Mouse (Mus musculus): ENCODE measurements around the gene Zmynd15. TPM values are rescaled to one million over a fixed set of nuclear protein-coding genes. Genes with fewer than 3 reads are reported as not detected.

Gene Zmynd15
- polyA plus RNA-seq, 1 experiment, result 8.7 TPM

GRCm38 (mm10) chr11:70489684-70490083 is 30.5 kb downstream of the Zmynd15 start:
- 67% methylated on average over 6 of the region's 6 CpGs for WGBS
- Histone ChIP-seq H3K4me1 (ENCODE audit: control insufficient read depth, insufficient read depth, low read length) (no peaks in the 10 kb centered on the region), H3K4me3 (replicated peaks; ENCODE audit: extremely low read depth, low read depth, low read length) (no peak overlapping the region)
- DNase-seq, result no peak
- TF ChIP-seq POLR2A (IDR thresholded peaks at IDR 0.05; ENCODE audit: borderline replicate concordance, extremely low read depth, low read depth, low read length) (no peak), CTCF (IDR thresholded peaks at IDR 0.05; ENCODE audit: insufficient read depth, low read length) (no peak)

GRCm38 (mm10) chr11:70499566-70500475 is 40.6 kb downstream of the Zmynd15 start:
- no peaks in the 10 kb centered on the region for H3K4me1 ChIP-seq (ENCODE audit: control insufficient read depth, insufficient read depth, low read length)
- 57% methylated on average over 14 of the region's 14 CpGs for WGBS
- TF ChIP-seq POLR2A (IDR thresholded peaks at IDR 0.05; ENCODE audit: borderline replicate concordance, extremely low read depth, low read depth, low read length), result no peak
- peak; percentile 12; the same call in 1 of the 2 replicates for TF ChIP-seq CTCF (IDR thresholded peaks at IDR 0.05; ENCODE audit: insufficient read depth, low read length)
- H3K4me3 ChIP-seq (replicated peaks; ENCODE audit: extremely low read depth, low read depth, low read length), result no peak overlapping the region
- DNase-seq, result no peak

GRCm38 (mm10) chr11:70500476-70500812 is 41.2 kb downstream of the Zmynd15 start:
- H3K4me1 ChIP-seq (ENCODE audit: control insufficient read depth, insufficient read depth, low read length), result no peaks in the 10 kb centered on the region
- TF ChIP-seq CTCF (IDR thresholded peaks at IDR 0.05; ENCODE audit: insufficient read depth, low read length) (no peak), POLR2A (IDR thresholded peaks at IDR 0.05; ENCODE audit: borderline replicate concordance, extremely low read depth, low read depth, low read length) (no peak)
- no peak for DNase-seq
- H3K4me3 ChIP-seq (replicated peaks; ENCODE audit: extremely low read depth, low read depth, low read length), result no peak overlapping the region
- 75% methylated on average over 1 of the region's 1 CpGs for WGBS

DNA sequence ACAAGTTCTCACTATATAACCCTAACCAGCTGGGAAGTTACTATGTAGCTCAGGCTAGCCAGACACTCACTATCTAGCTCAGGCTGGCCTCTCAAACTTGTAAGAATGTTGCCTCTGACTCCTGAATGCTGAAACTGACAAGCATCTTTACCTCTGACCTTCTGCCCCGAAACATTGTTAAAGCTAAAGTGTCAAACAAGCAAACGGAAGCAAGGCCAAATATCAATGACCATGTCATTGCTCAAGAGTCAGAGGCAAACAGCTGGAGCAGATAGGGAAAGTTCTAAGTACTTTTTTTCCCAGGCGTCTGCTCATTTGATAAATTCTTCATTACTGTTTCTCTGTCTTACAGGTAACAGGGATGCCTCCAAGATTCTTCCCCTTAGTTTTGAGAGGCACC is 42.8 kb downstream of the Zmynd15 start:
- DNase-seq, result no peak
- TF ChIP-seq POLR2A (IDR thresholded peaks at IDR 0.05; ENCODE audit: borderline replicate concordance, extremely low read depth, low read depth, low read length) (no peak), CTCF (IDR thresholded peaks at IDR 0.05; ENCODE audit: insufficient read depth, low read length) (no peak)
- H3K4me3 ChIP-seq (replicated peaks; ENCODE audit: extremely low read depth, low read depth, low read length), result no peak overlapping the region
- peaks cover 2% of the 10 kb centered on the region; the same call in 1 of the 2 replicates for H3K4me1 ChIP-seq (ENCODE audit: control insufficient read depth, insufficient read depth, low read length)
- WGBS, result 44% methylated on average over 3 of the region's 3 CpGs

- DNase-seq, result no peak
These were observed 45.7 kb downstream of the Zmynd15 start, which contains the start of gene Tm4sf5 for GRCm38 (mm10) chr11:70504970-70505369. Gene Tm4sf5, plus strand, starts transcription at chr11:70505244.

DNA sequence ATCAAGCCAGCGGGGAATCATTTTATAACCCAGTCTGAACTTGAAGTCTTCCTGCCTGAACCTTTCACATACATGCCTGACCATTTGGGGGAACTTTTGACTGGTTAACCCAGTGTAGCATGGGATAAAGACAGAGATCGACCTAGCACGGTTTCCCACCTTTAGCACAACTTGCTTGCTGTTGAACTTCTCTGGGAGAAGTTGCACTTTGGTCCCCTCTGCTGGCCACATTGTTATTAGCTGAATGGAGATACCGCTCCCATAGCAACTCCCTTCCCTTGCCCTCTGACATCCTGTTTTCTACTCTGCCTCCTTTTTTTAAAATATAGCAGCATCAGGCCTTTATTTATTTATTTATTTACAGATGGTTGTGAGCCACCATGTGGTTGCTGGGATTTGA is 47.2 kb downstream of the Zmynd15 start:
- WGBS, result 14% methylated on average over 4 of the region's 4 CpGs

More at GRCm38 (mm10) chr11:70504970-70505369, 45.7 kb downstream of the Zmynd15 start, which contains the start of gene Tm4sf5:
- H3K4me1 ChIP-seq (ENCODE audit: control insufficient read depth, insufficient read depth, low read length), result peaks cover 2% of the 10 kb centered on the region; the same call in 1 of the 2 replicates
- no peak for TF ChIP-seq CTCF (IDR thresholded peaks at IDR 0.05; ENCODE audit: insufficient read depth, low read length)
- 46% methylated on average over 9 of the region's 9 CpGs for WGBS
- no peak within 1 kb of the TSS for H3K4me3 ChIP-seq (replicated peaks; ENCODE audit: extremely low read depth, low read depth, low read length)

GRCm38 (mm10) chr11:70506962-70507515 is 47.8 kb downstream of the Zmynd15 start:
- no peak for DNase-seq
- TF ChIP-seq POLR2A (IDR thresholded peaks at IDR 0.05; ENCODE audit: borderline replicate concordance, extremely low read depth, low read depth, low read length) (no peak), CTCF (IDR thresholded peaks at IDR 0.05; ENCODE audit: insufficient read depth, low read length) (no peak)
- no peak overlapping the region for H3K4me3 ChIP-seq (replicated peaks; ENCODE audit: extremely low read depth, low read depth, low read length)
- peaks cover 2% of the 10 kb centered on the region; the same call in 1 of the 2 replicates for H3K4me1 ChIP-seq (ENCODE audit: control insufficient read depth, insufficient read depth, low read length)
- 68% methylated on average over 7 of the region's 7 CpGs for WGBS

More for the DNA sequence above, 47.2 kb downstream of the Zmynd15 start:
- H3K4me1 ChIP-seq (ENCODE audit: control insufficient read depth, insufficient read depth, low read length), result peaks cover 2% of the 10 kb centered on the region; the same call in 1 of the 2 replicates
- DNase-seq, result peak; percentile 64
- no peak overlapping the region for H3K4me3 ChIP-seq (replicated peaks; ENCODE audit: extremely low read depth, low read depth, low read length)
- TF ChIP-seq POLR2A (IDR thresholded peaks at IDR 0.05; ENCODE audit: borderline replicate concordance, extremely low read depth, low read depth, low read length), result no peak
- TF ChIP-seq CTCF (IDR thresholded peaks at IDR 0.05; ENCODE audit: insufficient read depth, low read length), result peak; percentile 59

GRCm38 (mm10) chr11:70509753-70510564 is 50.7 kb downstream of the Zmynd15 start:
- no peak overlapping the region for H3K4me3 ChIP-seq (replicated peaks; ENCODE audit: extremely low read depth, low read depth, low read length)
- 9% methylated on average over 19 of the region's 19 CpGs for WGBS

DNA sequence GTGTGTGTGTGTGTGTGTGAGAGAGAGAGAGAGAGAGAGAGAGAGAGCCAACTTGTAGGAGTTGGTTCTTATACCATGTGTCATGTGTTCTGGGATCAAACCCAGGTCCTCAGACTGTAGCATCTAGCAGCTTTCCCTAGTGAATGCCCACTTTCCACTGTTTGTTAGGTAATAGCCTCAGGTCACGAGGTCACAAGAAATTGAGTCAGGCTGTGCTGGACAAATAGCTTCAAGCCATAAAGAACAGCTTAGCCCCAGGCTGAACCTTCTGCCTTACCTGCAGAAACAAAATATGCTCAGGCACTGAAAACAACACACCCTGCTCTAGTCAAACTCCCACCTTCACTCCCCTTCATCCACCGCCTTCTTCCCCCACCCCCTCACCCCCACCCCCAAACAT is 52.0 kb downstream of the Zmynd15 start:
- no peak overlapping the region for H3K4me3 ChIP-seq (replicated peaks; ENCODE audit: extremely low read depth, low read depth, low read length)
- DNase-seq, result no peak
- 66% methylated on average over 2 of the region's 2 CpGs for WGBS
- H3K4me1 ChIP-seq (ENCODE audit: control insufficient read depth, insufficient read depth, low read length), result peaks cover 1% of the 10 kb centered on the region; the same call in 1 of the 2 replicates
- no peak for TF ChIP-seq CTCF (IDR thresholded peaks at IDR 0.05; ENCODE audit: insufficient read depth, low read length)
- no peak for TF ChIP-seq POLR2A (IDR thresholded peaks at IDR 0.05; ENCODE audit: borderline replicate concordance, extremely low read depth, low read depth, low read length)

More at GRCm38 (mm10) chr11:70509753-70510564, 50.7 kb downstream of the Zmynd15 start:
- no peak for DNase-seq
- H3K4me1 ChIP-seq (ENCODE audit: control insufficient read depth, insufficient read depth, low read length), result peaks cover 2% of the 10 kb centered on the region; the same call in 1 of the 2 replicates
- no peak for TF ChIP-seq POLR2A (IDR thresholded peaks at IDR 0.05; ENCODE audit: borderline replicate concordance, extremely low read depth, low read depth, low read length)
- peak; percentile 65 for TF ChIP-seq CTCF (IDR thresholded peaks at IDR 0.05; ENCODE audit: insufficient read depth, low read length)

Measured in lung, adult 2 months (tissue).